Mouse (Mus musculus): ENCODE data around the gene C2cd5. TPM values are rescaled to one million over a fixed set of nuclear protein-coding genes. Genes with fewer than 3 reads are reported as not detected.
"Not testable (repeated sequence)": the region's sequence is repeated elsewhere in the genome, so short reads cannot be mapped to it uniquely, and the experiment has no call there.

The C2cd5 gene
- polyA plus RNA-seq, 1 experiment from 2014 or later, result 22.4 TPM

- Histone ChIP-seq H3K9ac (ENCODE audit: low read length) (no peak overlapping the region), H3K4me2 (ENCODE audit: low read length) (no peak overlapping the region), H3K27me3 (ENCODE audit: control insufficient read depth, insufficient read depth, low read length) (no peaks in the 10 kb centered on the region), H3K4me3 (ENCODE audit: control insufficient read depth in 1 of 2, insufficient read depth in 1 of 2, low read depth in 1 of 2, low read length in 2 of 2) (no peak overlapping the region), H3K27ac (replicated peaks in 1 of 2; ENCODE audit: control insufficient read depth in 1 of 2, insufficient read depth in 1 of 2, low read depth in 2 of 2, low read length in 2 of 2) (no peak overlapping the region), H3K4me1 (ENCODE audit: control insufficient read depth in 2 of 2, insufficient read depth in 2 of 2, low read length in 2 of 2) (peaks cover 2 to 7% of the 10 kb centered on the region in 2 experiments; a peak in 3 of 4 replicates), H3K9me3 (ENCODE audit: control insufficient read depth, low read length) (no peaks in the 10 kb centered on the region), H3K36me3 (ENCODE audit: control insufficient read depth, insufficient read depth, low read length) (no peaks in the 10 kb centered on the region)
- 70% methylated on average over 9 of the region's 9 CpGs for WGBS
- no peak for ATAC-seq (ENCODE audit: insufficient number of reproducible peaks, insufficient read depth, low FRiP score, low read depth)
These were observed 109.4 kb downstream of the C2cd5 start for GRCm38 (mm10) chr6:142990516-142990915.

GRCm38 (mm10) chr6:142989495-142989894, 110.4 kb downstream of the C2cd5 start:
- WGBS, result 65% methylated on average over 13 of the region's 13 CpGs
- Histone ChIP-seq H3K27me3 (ENCODE audit: control insufficient read depth, insufficient read depth, low read length) (no peaks in the 10 kb centered on the region), H3K9me3 (ENCODE audit: control insufficient read depth, low read length) (no peaks in the 10 kb centered on the region), H3K4me3 (ENCODE audit: control insufficient read depth in 1 of 2, insufficient read depth in 1 of 2, low read depth in 1 of 2, low read length in 2 of 2) (no peak overlapping the region), H3K9ac (ENCODE audit: low read length) (no peak overlapping the region), H3K36me3 (ENCODE audit: control insufficient read depth, insufficient read depth, low read length) (no peaks in the 10 kb centered on the region), H3K27ac (replicated peaks in 1 of 2; ENCODE audit: control insufficient read depth in 1 of 2, insufficient read depth in 1 of 2, low read depth in 2 of 2, low read length in 2 of 2) (no peak overlapping the region), H3K4me1 (ENCODE audit: control insufficient read depth in 2 of 2, insufficient read depth in 2 of 2, low read length in 2 of 2) (peaks cover 2 to 3% of the 10 kb centered on the region in 2 experiments; a peak in 3 of 4 replicates), H3K4me2 (ENCODE audit: low read length) (no peak overlapping the region)
- ATAC-seq (ENCODE audit: insufficient number of reproducible peaks, insufficient read depth, low FRiP score, low read depth), result no peak

GRCm38 (mm10) chr6:142988753-142989152, 111.2 kb downstream of the C2cd5 start:
- Histone ChIP-seq H3K9me3 (ENCODE audit: control insufficient read depth, low read length) (no peaks in the 10 kb centered on the region), H3K36me3 (ENCODE audit: control insufficient read depth, insufficient read depth, low read length) (no peaks in the 10 kb centered on the region), H3K4me1 (ENCODE audit: control insufficient read depth in 2 of 2, insufficient read depth in 2 of 2, low read length in 2 of 2) (peaks cover 2% of the 10 kb centered on the region in 2 experiments; a peak in 3 of 4 replicates), H3K4me3 (ENCODE audit: control insufficient read depth in 1 of 2, insufficient read depth in 1 of 2, low read depth in 1 of 2, low read length in 2 of 2) (no peak overlapping the region), H3K27me3 (ENCODE audit: control insufficient read depth, insufficient read depth, low read length) (no peaks in the 10 kb centered on the region), H3K27ac (replicated peaks in 1 of 2; ENCODE audit: control insufficient read depth in 1 of 2, insufficient read depth in 1 of 2, low read depth in 2 of 2, low read length in 2 of 2) (no peak overlapping the region), H3K9ac (ENCODE audit: low read length) (no peak overlapping the region), H3K4me2 (ENCODE audit: low read length) (no peak overlapping the region)
- ATAC-seq (ENCODE audit: insufficient number of reproducible peaks, insufficient read depth, low FRiP score, low read depth), result no peak
- 23% methylated on average over 10 of the region's 10 CpGs for WGBS

- WGBS, result 61% methylated on average over 6 of the region's 6 CpGs
- Histone ChIP-seq H3K4me2 (ENCODE audit: low read length) (no peak overlapping the region), H3K4me3 (ENCODE audit: control insufficient read depth in 1 of 2, insufficient read depth in 1 of 2, low read depth in 1 of 2, low read length in 2 of 2) (no peak overlapping the region), H3K27ac (replicated peaks in 1 of 2; ENCODE audit: control insufficient read depth in 1 of 2, insufficient read depth in 1 of 2, low read depth in 2 of 2, low read length in 2 of 2) (no peak overlapping the region), H3K4me1 (ENCODE audit: control insufficient read depth in 2 of 2, insufficient read depth in 2 of 2, low read length in 2 of 2) (no peaks in the 10 kb centered on the region), H3K36me3 (ENCODE audit: control insufficient read depth, insufficient read depth, low read length) (no peaks in the 10 kb centered on the region), H3K9me3 (ENCODE audit: control insufficient read depth, low read length) (no peaks in the 10 kb centered on the region), H3K27me3 (ENCODE audit: control insufficient read depth, insufficient read depth, low read length) (no peaks in the 10 kb centered on the region), H3K9ac (ENCODE audit: low read length) (no peak overlapping the region)
- no peak for ATAC-seq (ENCODE audit: insufficient number of reproducible peaks, insufficient read depth, low FRiP score, low read depth)
These were observed 111.7 kb downstream of the C2cd5 start for GRCm38 (mm10) chr6:142988231-142988630.

- no peak overlapping the region for H3K4me2 ChIP-seq (ENCODE audit: low read length)
- no peak overlapping the region for H3K9ac ChIP-seq (ENCODE audit: low read length)
- no peak overlapping the region for H3K27ac ChIP-seq (replicated peaks in 1 of 2; ENCODE audit: control insufficient read depth in 1 of 2, insufficient read depth in 1 of 2, low read depth in 2 of 2, low read length in 2 of 2)
- WGBS, result 75% methylated on average over 6 of the region's 6 CpGs
- no peak overlapping the region for H3K4me3 ChIP-seq (ENCODE audit: control insufficient read depth in 1 of 2, insufficient read depth in 1 of 2, low read depth in 1 of 2, low read length in 2 of 2)
- H3K4me1 ChIP-seq (ENCODE audit: control insufficient read depth in 2 of 2, insufficient read depth in 2 of 2, low read length in 2 of 2), result no peaks in the 10 kb centered on the region
- H3K36me3 ChIP-seq (ENCODE audit: control insufficient read depth, insufficient read depth, low read length), result no peaks in the 10 kb centered on the region
- H3K27me3 ChIP-seq (ENCODE audit: control insufficient read depth, insufficient read depth, low read length), result no peaks in the 10 kb centered on the region
- ATAC-seq (ENCODE audit: insufficient number of reproducible peaks, insufficient read depth, low FRiP score, low read depth), result no peak
- H3K9me3 ChIP-seq (ENCODE audit: control insufficient read depth, low read length), result no peaks in the 10 kb centered on the region
These were observed 112.3 kb downstream of the C2cd5 start for GRCm38 (mm10) chr6:142987616-142988015.

GRCm38 (mm10) chr6:142986706-142987105, 113.2 kb downstream of the C2cd5 start:
- not testable (repeated sequence) for H3K27ac ChIP-seq (replicated peaks in 1 of 2; ENCODE audit: control insufficient read depth in 1 of 2, insufficient read depth in 1 of 2, low read depth in 2 of 2, low read length in 2 of 2); H3K36me3 ChIP-seq (ENCODE audit: control insufficient read depth, insufficient read depth, low read length); H3K27me3 ChIP-seq (ENCODE audit: control insufficient read depth, insufficient read depth, low read length); H3K4me3 ChIP-seq (ENCODE audit: control insufficient read depth in 1 of 2, insufficient read depth in 1 of 2, low read depth in 1 of 2, low read length in 2 of 2); H3K4me1 ChIP-seq (ENCODE audit: control insufficient read depth in 2 of 2, insufficient read depth in 2 of 2, low read length in 2 of 2); H3K9ac ChIP-seq (ENCODE audit: low read length); H3K9me3 ChIP-seq (ENCODE audit: control insufficient read depth, low read length); H3K4me2 ChIP-seq (ENCODE audit: low read length); ATAC-seq (ENCODE audit: insufficient number of reproducible peaks, insufficient read depth, low FRiP score, low read depth)
- 77% methylated on average over 9 of the region's 9 CpGs for WGBS

- not testable (repeated sequence) for H3K36me3 ChIP-seq (ENCODE audit: control insufficient read depth, insufficient read depth, low read length); H3K9me3 ChIP-seq (ENCODE audit: control insufficient read depth, low read length); H3K27ac ChIP-seq (replicated peaks in 1 of 2; ENCODE audit: control insufficient read depth in 1 of 2, insufficient read depth in 1 of 2, low read depth in 2 of 2, low read length in 2 of 2); ATAC-seq (ENCODE audit: insufficient number of reproducible peaks, insufficient read depth, low FRiP score, low read depth); H3K4me3 ChIP-seq (ENCODE audit: control insufficient read depth in 1 of 2, insufficient read depth in 1 of 2, low read depth in 1 of 2, low read length in 2 of 2); H3K4me2 ChIP-seq (ENCODE audit: low read length); H3K4me1 ChIP-seq (ENCODE audit: control insufficient read depth in 2 of 2, insufficient read depth in 2 of 2, low read length in 2 of 2); H3K9ac ChIP-seq (ENCODE audit: low read length); H3K27me3 ChIP-seq (ENCODE audit: control insufficient read depth, insufficient read depth, low read length)
- WGBS, result 90% methylated on average over 8 of the region's 9 CpGs
These were observed 114.2 kb downstream of the C2cd5 start for GRCm38 (mm10) chr6:142985561-142986238.

All from heart, embryonic 14.5 days (tissue).